ENCODE assay signal across 9 mouse cellular contexts in the genomic region with DNA sequence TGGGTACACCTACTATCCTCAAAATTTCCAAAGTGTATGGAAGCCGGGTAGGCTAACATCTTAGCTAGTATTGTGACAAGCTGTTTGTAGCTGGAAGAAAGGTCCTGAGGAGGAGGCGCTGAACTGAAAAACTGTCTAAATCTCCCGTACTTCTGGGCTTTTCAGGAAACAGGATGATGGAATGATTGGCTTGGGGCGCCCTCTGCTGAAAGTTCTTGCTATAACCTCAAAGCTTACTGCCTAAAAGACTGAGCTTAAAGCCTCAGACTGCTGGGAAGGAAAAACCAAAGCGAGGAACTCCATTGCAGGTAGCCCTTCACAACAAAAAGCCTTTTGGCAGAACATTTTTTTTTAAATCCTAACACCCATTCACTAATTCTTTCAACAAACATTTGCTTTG.
DNase-seq lines count a peak whose midpoint lies in the region; ATAC-seq lines count a peak whose summit lies in the region.
"Had no signal": no experiment of that assay in that cellular context is flagged by ENCODE, and none has a peak within 500 bp of the region (broad histone marks: within the 10 kb centered on the region; RNA-seq: fewer than 3 reads in every experiment).

No protein-coding gene starts in this region.

- no peak overlapping the region for H3K4me3 ChIP-seq in liver, embryonic 13.5 days (replicated peaks)
- H3K4me3 ChIP-seq: erythroblast, embryonic 14.5 days had no signal

- ATAC-seq in liver, embryonic 13.5 days (ENCODE audit: low read depth), result no peak
- no peak for ATAC-seq in megakaryocyte, adult 5-6 weeks (ENCODE audit: poor library complexity, severe bottlenecking)

- 15% methylated on average over 5 of the region's 5 CpGs for WGBS in liver, embryonic 13.5 days (ENCODE audit: insufficient replicate concordance)

- no peaks in the 10 kb centered on the region for H3K36me3 ChIP-seq in liver, embryonic 13.5 days

- H3K4me2 ChIP-seq in liver, embryonic 13.5 days, result no peak overlapping the region

- DNase-seq in spleen, adult 18-20 months, result peak; percentile 10 to 32
- no peak for DNase-seq in spleen, adult 12 weeks (ENCODE audit: low spot score)
- DNase-seq in cerebellum, adult 9-10 months, result peak; percentile 66
- peak; percentile 11 to 71 for DNase-seq in frontal cortex, postnatal 14 days (ENCODE audit: low spot score in 2 of 2)
- peak; percentile 80 for DNase-seq in kidney, postnatal 10 days
- peak; percentile 3 for DNase-seq in liver, embryonic 13.5 days
- DNase-seq in right cerebral cortex, postnatal 10 days (ENCODE audit: low spot score in 2 of 2), result peak; percentile 62 to 84

- no peak overlapping the region for H3K9ac ChIP-seq in liver, embryonic 13.5 days

- no peaks in the 10 kb centered on the region for H3K9me3 ChIP-seq in liver, embryonic 13.5 days (replicated peaks)

- H3K4me1 ChIP-seq in liver, embryonic 13.5 days (replicated peaks), result no peaks in the 10 kb centered on the region

- no peaks in the 10 kb centered on the region for H3K27me3 ChIP-seq in liver, embryonic 13.5 days

- H3K27ac ChIP-seq in liver, embryonic 13.5 days, result no peak overlapping the region
